Mouse (Mus musculus): ENCODE measurements around the gene Fam76a.

DNA sequence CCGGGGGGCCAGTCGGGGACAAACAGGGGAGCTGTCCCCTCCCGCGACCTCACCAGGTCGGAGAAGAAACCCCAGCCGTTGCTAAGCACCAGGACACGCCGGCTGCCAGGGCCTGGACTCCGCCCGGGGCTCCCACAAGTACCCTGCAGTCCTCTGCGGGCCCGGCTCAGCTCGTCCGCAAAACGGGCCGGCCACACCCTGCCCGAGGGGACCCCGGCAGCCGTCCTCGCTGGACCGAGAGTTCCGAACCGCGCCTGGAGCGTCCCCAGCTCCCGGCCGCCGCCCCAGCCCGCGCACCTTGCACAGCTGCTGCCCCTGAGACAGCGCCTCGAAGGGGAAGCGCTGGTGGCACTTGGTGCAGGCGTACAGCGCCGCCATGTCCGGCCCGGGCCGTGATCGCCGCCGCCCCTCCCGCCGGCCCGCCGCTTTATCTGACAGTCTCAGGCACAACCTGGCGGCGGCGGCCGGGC, 262 bp downstream of the Fam76a start:
- TF ChIP-seq CTCF (IDR thresholded peaks at IDR 0.05; ENCODE audit: insufficient read depth, low read depth, low read length) (no peak; the same call in 1 of the 2 replicates), POLR2A (IDR thresholded peaks at IDR 0.05; ENCODE audit: insufficient read depth, low read depth, low read length) (peak; percentile 71)
